Mouse (Mus musculus): ENCODE measurements around the gene Vmn1r31. TPM values are rescaled to one million over a fixed set of nuclear protein-coding genes. Genes with fewer than 3 reads are reported as not detected.

Gene Vmn1r31
- not detected in 2 replicates for polyA plus RNA-seq (2012; rRNA removed)

DNA sequence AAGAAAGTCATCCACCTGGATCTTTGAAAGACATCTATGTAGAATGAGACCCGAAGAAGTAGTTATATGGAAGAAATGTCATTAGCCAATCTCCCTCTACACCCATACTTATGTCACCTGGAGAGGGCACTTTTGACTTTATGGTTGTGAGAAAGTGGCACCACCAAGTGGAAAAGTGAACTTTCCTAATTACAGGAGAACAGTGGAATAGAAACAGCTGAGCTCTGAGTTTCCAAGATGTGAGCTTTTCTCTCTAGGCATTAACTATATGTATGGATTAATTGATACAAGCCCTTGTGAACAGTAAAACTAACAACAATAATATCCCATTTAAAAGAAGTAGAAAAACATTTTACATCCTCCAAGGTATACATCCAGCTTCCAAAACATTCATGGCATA lies at the start of gene Vmn1r31:
Vmn1r31 (minus strand) TSS at position 101 of the 400 bp plus-strand sequence.

DNA sequence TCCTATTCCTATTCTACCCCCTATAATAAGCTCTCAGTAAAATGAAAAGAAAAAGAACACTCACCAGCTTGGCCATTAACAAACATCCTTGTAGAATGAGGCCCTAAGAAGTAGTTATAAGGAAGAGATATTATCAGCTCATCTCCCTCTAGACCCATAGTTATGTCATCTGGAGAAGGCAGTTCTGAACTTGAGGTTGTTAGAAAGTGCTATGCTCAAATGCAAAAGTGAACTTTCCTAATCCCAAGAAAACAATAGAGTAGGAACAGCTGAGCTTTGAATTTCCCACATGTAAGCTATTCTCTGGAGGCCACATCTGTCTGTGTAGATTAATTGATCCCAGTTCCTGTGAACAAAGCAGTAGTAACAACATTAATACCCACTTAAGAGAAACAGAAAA lies 31.8 kb downstream of the Vmn1r31 start, which contains the start of gene Vmn1r30:
Vmn1r30 (minus strand) TSS at position 101 of the 400 bp plus-strand sequence.

Other genes with a start within 250 kb of the Vmn1r31 start
- not detected in 2 replicates for gene Vmn1r28, start 213.3 kb downstream of the Vmn1r31 start, polyA plus RNA-seq (2012; rRNA removed)
- not detected in 2 replicates for gene Vmn1r29, start 173.8 kb downstream of the Vmn1r31 start, polyA plus RNA-seq (2012; rRNA removed)
- 0.05 TPM in 1 of 2 replicates, not detected in the other for gene Vmn1r30, start 31.9 kb downstream of the Vmn1r31 start, polyA plus RNA-seq (2012; rRNA removed)
- gene Abcg2, start 109.2 kb upstream of the Vmn1r31 start, polyA plus RNA-seq (2012; rRNA removed) = 22.0 and 22.6 TPM in 2 replicates